Mouse (Mus musculus) ovary, postnatal 36 days (tissue): ENCODE measurements around the gene Rps23.
"Not testable (repeated sequence)": the region's sequence is repeated elsewhere in the genome, so short reads cannot be mapped to it uniquely, and the experiment has no call there.

Experiments
- DNase-seq: peaks from one replicate; pipeline ENCODE4 v3.0.0; 2022; ENCODE audit warnings: low spot score, mixed read lengths

Rps23 gene

GRCm38 (mm10) chr13:90922751-90923612, at the start of gene Rps23:
TSS of gene Rps23 (plus strand) at chr13:90922958.
- peak; percentile 88 for DNase-seq

GRCm38 (mm10) chr13:90881727-90882429, 40.9 kb upstream of the Rps23 start:
- DNase-seq, result no peak

- no peak for DNase-seq
These were observed 36.8 kb upstream of the Rps23 start for GRCm38 (mm10) chr13:90885856-90886532.

GRCm38 (mm10) chr13:90886568-90886983, 36.2 kb upstream of the Rps23 start:
- peak; percentile 58 for DNase-seq

- no peak for DNase-seq
These were observed 32.6 kb upstream of the Rps23 start for GRCm38 (mm10) chr13:90890111-90890510.

GRCm38 (mm10) chr13:90894819-90895218, 27.9 kb upstream of the Rps23 start:
- no peak for DNase-seq

GRCm38 (mm10) chr13:90896098-90896497, 26.7 kb upstream of the Rps23 start:
- DNase-seq, result no peak

- no peak for DNase-seq
These were observed 25.9 kb upstream of the Rps23 start for GRCm38 (mm10) chr13:90896821-90897220.

- DNase-seq, result no peak
These were observed 17.6 kb upstream of the Rps23 start, which contains the start of gene Atp6ap1l for GRCm38 (mm10) chr13:90905176-90905575. TSS of gene Atp6ap1l (minus strand) at chr13:90905355.

- DNase-seq, result no peak
These were observed 15.4 kb upstream of the Rps23 start for GRCm38 (mm10) chr13:90907376-90907775.

- DNase-seq, result no peak
These were observed 9.7 kb upstream of the Rps23 start for GRCm38 (mm10) chr13:90912760-90913674.

GRCm38 (mm10) chr13:90913675-90914192, 9.0 kb upstream of the Rps23 start:
- no peak for DNase-seq

- DNase-seq, result no peak
These were observed 8.0 kb upstream of the Rps23 start for GRCm38 (mm10) chr13:90914721-90915120.

- not testable (repeated sequence) for DNase-seq
These were observed 859 bp downstream of the Rps23 start for GRCm38 (mm10) chr13:90923617-90924016.

- DNase-seq, result no peak
These were observed 1.3 kb downstream of the Rps23 start for GRCm38 (mm10) chr13:90924072-90924471.

- DNase-seq, result no peak
These were observed 2.4 kb downstream of the Rps23 start for GRCm38 (mm10) chr13:90925191-90925590.

GRCm38 (mm10) chr13:90926125-90926765, 3.5 kb downstream of the Rps23 start:
- no peak for DNase-seq

- no peak for DNase-seq
These were observed 4.3 kb downstream of the Rps23 start for GRCm38 (mm10) chr13:90926938-90927633.

GRCm38 (mm10) chr13:90928266-90928665, 5.5 kb downstream of the Rps23 start:
- not testable (repeated sequence) for DNase-seq

- peak; percentile 31 for DNase-seq
These were observed 7.1 kb downstream of the Rps23 start for GRCm38 (mm10) chr13:90929847-90930246.
